Mouse (Mus musculus) intestine, embryonic 14.5 days (tissue): Measurements from ENCODE around the gene Gm8300. TPM values are rescaled to one million over a fixed set of nuclear protein-coding genes. Genes with fewer than 3 reads are reported as not detected.
"Not testable (repeated sequence)": the region's sequence is repeated elsewhere in the genome, so short reads cannot be mapped to it uniquely, and the experiment has no call there.

Experiments
- ATAC-seq: fragments of 200-750 bp; cut with Nextera tagmentation; replicated peaks from 2 replicates; pipeline ENCODE4 v1.8.0; 2017; ENCODE audit warnings: low read depth, moderate number of reproducible peaks, moderate TSS enrichment, moderate library complexity; ENCODE audit not compliant: low FRiP score, low TSS enrichment
- DNase-seq: peaks from one replicate; pipeline ENCODE4 v3.0.0-alpha.2; 2018; ENCODE audit warnings: low spot score
- H3K27ac ChIP-seq: fragments of 300-500 bp; sonication (generic); 2 replicates; pipeline ENCODE4 v1.5.1; 2014; ENCODE audit warnings: low read depth, mild to moderate bottlenecking, control low read depth
- H3K27me3 ChIP-seq: fragments of 300-500 bp; sonication (generic); replicated peaks from 2 replicates; pipeline ENCODE4 v1.6.1; 2014; ENCODE audit warnings: low read length, control low read depth; ENCODE audit not compliant: control insufficient read depth, insufficient read depth
- H3K36me3 ChIP-seq: fragments of 300-500 bp; sonication (generic); 2 replicates; pipeline ENCODE4 v1.6.1; 2014; ENCODE audit warnings: low read length, control low read depth; ENCODE audit not compliant: control insufficient read depth, insufficient read depth
- H3K4me1 ChIP-seq: fragments of 300-500 bp; sonication (generic); replicated peaks from 2 replicates; pipeline ENCODE4 v1.6.1; 2014; ENCODE audit warnings: low read length, control low read depth, mixed read lengths; ENCODE audit not compliant: control insufficient read depth, insufficient read depth
- H3K4me2 ChIP-seq: fragments of 300-500 bp; sonication (generic); 2 replicates; pipeline ENCODE4 v1.6.1; 2014; ENCODE audit warnings: low read length
- H3K4me3 ChIP-seq: fragments of 300-500 bp; sonication (generic); 2 replicates; pipeline ENCODE4 v1.5.1; 2014; ENCODE audit warnings: low read depth, low read length, control low read depth, mixed read lengths
- H3K9ac ChIP-seq: fragments of 300-500 bp; sonication (generic); 2 replicates; pipeline ENCODE4 v1.6.1; 2014; ENCODE audit warnings: mild to moderate bottlenecking, low read length
- H3K9me3 ChIP-seq: fragments of 300-500 bp; sonication (generic); 2 replicates; pipeline ENCODE4 v1.6.1; 2016; ENCODE audit warnings: low read length, control low read depth; ENCODE audit not compliant: control insufficient read depth
- WGBS: fragments of 180-500 bp; shearing (Covaris S2); extraction: QIAGEN DNeasy Blood & Tissue Kit; methylation state at CpG from one replicate; pipeline ENCODE4 v1.1.7; 2014; 5-methylcytosine and 5-hydroxymethylcytosine counted together
- polyA plus RNA-seq: library from polyadenylated mRNA; unstranded; fragments of >200 nt; fragmentation: Nextera tagmentation; extraction: Ambion mirVana; gene quantifications from 2 replicates; pipeline ENCODE4 v1.2.1, GENCODE M21; 2014

The Gm8300 gene
- polyA plus RNA-seq = not detected in 2 replicates

DNA sequence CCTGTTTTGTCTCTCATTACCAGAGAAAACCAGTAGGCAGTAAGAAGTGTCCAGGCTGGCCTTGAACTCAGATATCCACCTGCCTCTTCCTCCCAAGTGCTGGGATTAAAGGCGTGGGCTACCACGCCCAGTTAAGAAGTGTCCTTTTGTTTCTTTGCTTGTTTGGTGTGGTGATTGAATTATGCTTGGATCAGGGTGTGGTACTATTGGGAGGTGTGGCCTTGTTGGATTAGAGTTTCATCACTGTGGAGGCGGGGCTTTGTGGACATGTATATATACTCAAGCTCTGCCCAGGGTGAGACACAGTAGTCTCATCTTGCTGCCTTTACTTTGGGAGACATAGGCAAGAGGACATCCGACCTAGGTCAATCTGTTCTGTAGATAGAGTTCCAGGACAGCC lies at the start of gene Gm8300:
Gene Gm8300 (plus strand): TSS at position 301 of the 400 bp plus-strand sequence.
- ATAC-seq, H3K27ac ChIP-seq, H3K36me3 ChIP-seq, DNase-seq, H3K4me2 ChIP-seq, H3K9ac ChIP-seq, H3K4me1 ChIP-seq, H3K27me3 ChIP-seq, H3K4me3 ChIP-seq, H3K9me3 ChIP-seq: not testable (repeated sequence)
- WGBS = 88% methylated on average over 4 of the region's 4 CpGs

DNA sequence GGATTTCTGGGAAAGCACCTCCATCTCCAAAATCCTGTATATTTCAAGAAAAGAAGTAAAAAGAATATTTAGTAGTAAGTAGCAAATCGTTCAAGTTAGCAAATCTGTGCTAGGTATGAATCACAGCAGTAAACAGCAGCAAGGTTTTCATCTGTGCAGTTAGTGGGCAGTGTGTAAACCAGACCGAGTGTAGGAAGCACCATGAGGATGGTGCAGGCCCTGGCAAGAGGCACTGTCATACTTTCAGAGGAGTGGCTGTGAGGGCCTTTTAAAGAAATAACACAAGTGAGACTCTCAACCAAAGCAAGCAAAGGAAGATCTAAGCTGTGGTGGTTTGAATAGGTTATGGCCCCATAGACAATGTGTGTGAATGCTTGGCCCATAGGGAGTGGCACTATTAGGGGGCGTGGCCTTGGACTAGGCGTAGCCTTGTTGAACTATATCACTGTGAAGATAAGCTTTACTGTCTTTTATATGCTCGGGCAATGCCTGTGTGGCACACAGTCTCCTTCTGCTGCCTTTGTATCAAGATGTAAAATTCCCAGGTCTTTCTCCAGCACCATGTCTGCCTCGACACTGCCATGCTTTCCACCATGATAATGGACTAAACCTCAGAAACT lies 49.3 kb upstream of the Gm8300 start:
- Histone ChIP-seq H3K4me3 (no peak overlapping the region), H3K9ac (no peak overlapping the region), H3K4me2 (no peak overlapping the region), H3K27me3 (no peaks in the 10 kb centered on the region), H3K36me3 (peaks cover 80% of the 10 kb centered on the region), H3K9me3 (no peaks in the 10 kb centered on the region), H3K27ac (no peak overlapping the region), H3K4me1 (no peaks in the 10 kb centered on the region)
- no peak for DNase-seq
- peak; percentile 82 for ATAC-seq
- WGBS = 76% methylated on average over 6 of the region's 6 CpGs

DNA sequence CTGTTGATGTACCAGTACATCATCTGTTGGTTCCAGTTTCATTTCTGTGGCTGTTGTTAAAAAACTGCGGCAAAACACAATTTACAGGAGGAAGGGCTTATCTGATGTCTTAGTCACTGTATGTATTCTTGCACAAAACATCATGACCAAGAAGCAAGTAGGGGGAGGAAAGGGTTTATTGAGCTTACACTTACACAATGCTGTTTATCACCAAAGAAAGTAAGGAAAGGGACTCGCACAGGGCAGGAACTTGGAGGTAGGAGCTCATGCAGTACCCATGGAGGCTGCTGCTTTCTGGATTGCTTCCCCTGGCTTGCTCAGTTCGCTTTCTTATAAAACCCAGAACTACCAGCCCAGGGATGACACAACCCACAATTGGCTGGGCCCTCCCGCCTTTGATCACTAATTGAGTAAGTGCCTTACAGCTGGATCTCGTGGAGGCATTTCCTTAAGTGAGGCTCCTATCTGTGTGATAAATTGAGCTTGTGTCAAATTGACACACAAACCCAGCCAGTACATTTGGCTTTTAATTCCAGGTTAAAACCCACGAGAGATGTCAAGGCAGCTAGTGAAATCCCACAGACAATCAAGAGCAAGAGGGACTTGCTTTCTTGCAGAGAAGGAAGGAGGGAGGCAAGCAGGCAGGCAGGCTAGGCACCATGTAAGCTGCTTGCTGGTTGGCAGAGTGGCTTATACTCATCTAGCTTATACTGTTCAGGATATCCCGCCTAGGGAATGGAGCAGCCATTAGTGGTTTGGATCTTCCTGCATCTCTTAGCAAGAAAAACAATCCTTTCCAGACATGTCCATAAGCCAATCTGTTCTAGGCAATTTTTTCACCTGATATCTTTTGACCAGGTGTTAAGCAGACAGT lies 43.6 kb upstream of the Gm8300 start:
- ATAC-seq (no peak), DNase-seq (peak; percentile 53)

DNA sequence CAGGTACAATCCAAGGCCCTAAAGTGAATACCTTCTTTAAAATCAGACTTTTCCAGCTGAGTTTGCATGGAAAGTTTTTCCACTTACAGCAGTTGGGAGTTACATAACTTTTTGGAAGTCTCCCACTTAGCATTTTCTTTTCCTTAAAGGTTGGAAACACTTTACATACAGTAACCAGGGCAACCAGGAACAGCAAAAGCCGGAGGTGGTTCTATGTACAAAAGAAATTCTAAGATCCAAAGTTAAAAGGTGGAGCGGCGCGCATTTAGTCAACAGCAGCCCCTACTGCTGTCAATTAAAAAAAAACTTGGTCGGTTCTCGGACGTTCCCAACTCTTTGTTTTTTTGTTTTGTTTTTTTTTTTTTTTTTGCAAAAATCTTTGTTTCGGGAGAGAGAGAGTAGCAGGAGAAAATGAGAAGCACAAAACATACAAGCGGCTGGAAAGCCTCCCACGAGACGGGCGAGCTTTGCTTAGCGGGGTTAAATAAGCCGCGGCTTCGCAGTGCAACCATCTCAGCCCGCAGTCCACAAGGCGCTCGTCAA lies 42.6 kb upstream of the Gm8300 start:
- Histone ChIP-seq H3K4me2 (peak overlapping the region; percentile 79), H3K36me3 (peaks cover 25% of the 10 kb centered on the region), H3K9me3 (no peaks in the 10 kb centered on the region), H3K27me3 (no peaks in the 10 kb centered on the region), H3K4me3 (peak overlapping the region; percentile 84), H3K4me1 (peaks cover 7% of the 10 kb centered on the region), H3K27ac (peak overlapping the region; percentile 83), H3K9ac (peak overlapping the region; percentile 97)
- no peak for DNase-seq
- WGBS = under 1% methylated on average over 19 of the region's 19 CpGs
- no peak for ATAC-seq

More for the DNA sequence above, 43.6 kb upstream of the Gm8300 start:
- no peaks in the 10 kb centered on the region for H3K27me3 ChIP-seq
- peak overlapping the region; percentile 79 for H3K4me2 ChIP-seq
- peak overlapping the region; percentile 97 for H3K9ac ChIP-seq
- H3K9me3 ChIP-seq = no peaks in the 10 kb centered on the region
- no peak overlapping the region for H3K27ac ChIP-seq
- peak overlapping the region; percentile 84 for H3K4me3 ChIP-seq
- peaks cover 7% of the 10 kb centered on the region for H3K4me1 ChIP-seq
- 55% methylated on average over 7 of the region's 7 CpGs for WGBS
- peaks cover 30% of the 10 kb centered on the region for H3K36me3 ChIP-seq

DNA sequence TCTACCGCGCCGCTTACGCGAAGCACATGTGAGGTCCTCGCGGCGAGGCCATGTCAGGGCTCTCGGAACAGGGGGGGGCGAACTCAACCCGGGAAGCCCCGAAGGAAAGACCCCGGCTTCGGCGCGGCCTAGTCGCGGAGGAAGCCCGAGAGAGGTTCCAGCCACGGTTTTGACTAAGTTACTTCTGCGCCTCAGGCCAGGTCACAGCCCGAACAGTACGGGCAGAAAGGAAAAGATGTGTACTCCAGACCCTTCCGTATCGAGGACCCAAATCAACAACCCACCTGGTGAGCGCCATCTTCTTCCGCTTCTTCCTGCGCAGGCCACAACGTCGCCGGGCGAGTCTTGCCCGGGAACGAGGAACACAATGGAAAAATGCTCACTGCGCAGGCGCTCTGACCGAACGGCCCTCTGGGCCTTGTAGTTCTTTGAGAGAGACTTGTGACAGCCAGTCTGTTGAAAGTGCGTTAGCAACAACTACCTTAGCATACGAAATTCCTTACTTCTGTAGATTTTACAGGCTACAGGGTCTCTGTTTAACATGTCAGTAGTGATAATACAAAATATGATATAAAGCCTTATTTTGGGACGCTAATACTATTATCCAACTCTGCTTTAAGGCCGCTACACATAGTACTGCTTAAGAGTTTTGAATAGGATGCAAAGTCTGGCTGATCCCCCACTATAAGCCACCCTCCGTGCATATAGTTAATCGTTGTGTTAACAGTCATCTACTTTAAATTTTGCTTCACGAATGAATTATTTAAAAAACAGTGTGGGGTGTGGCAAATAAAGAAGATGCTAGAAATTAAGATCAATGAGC lies 41.9 kb upstream of the Gm8300 start, which contains the start of gene Snw1:
Gene Snw1 (minus strand): TSS at position 311 of the 823 bp plus-strand sequence.
- peak within 1 kb of the TSS; percentile 97 for H3K9ac ChIP-seq
- DNase-seq = peak; percentile 94
- WGBS = 3% methylated on average over 45 of the region's 45 CpGs
- H3K27ac ChIP-seq = peak within 1 kb of the TSS; percentile 83
- no peaks in the 10 kb centered on the region for H3K27me3 ChIP-seq
- peak within 1 kb of the TSS; percentile 79 for H3K4me2 ChIP-seq
- peak; percentile 92 for ATAC-seq
- H3K9me3 ChIP-seq = no peaks in the 10 kb centered on the region
- peaks cover 18% of the 10 kb centered on the region for H3K36me3 ChIP-seq
- H3K4me3 ChIP-seq = peak within 1 kb of the TSS; percentile 84
- H3K4me1 ChIP-seq = peaks cover 7% of the 10 kb centered on the region

DNA sequence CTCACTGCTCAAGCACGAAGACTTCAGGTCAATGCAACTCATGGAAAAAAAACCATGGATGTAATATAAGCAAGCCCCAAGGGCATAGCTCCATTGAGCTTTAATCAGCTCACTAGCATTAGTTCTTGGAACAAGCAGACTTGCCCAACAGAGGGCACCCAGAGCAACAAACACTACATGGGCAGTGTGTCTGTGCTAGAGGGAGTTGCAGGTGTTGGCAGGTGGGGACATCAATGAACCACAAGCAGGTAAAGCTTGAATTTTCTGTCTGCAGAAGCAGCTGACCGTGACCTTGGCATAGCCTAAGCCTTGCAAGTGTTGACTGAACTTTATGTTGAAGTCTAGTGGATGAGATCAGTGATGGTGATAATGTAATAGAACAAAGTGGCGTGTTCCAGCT lies 39.4 kb upstream of the Gm8300 start:
- Histone ChIP-seq H3K9me3 (no peaks in the 10 kb centered on the region), H3K36me3 (0 out of 2 replicates have a peak, but pooled peaks cover 4% of the 10 kb centered on the region), H3K4me2 (no peak overlapping the region), H3K4me3 (no peak overlapping the region), H3K27me3 (no peaks in the 10 kb centered on the region), H3K9ac (no peak overlapping the region), H3K4me1 (peaks cover 7% of the 10 kb centered on the region), H3K27ac (no peak overlapping the region)
- no peak for DNase-seq
- no peak for ATAC-seq
- WGBS = 78% methylated on average over 3 of the region's 3 CpGs

DNA sequence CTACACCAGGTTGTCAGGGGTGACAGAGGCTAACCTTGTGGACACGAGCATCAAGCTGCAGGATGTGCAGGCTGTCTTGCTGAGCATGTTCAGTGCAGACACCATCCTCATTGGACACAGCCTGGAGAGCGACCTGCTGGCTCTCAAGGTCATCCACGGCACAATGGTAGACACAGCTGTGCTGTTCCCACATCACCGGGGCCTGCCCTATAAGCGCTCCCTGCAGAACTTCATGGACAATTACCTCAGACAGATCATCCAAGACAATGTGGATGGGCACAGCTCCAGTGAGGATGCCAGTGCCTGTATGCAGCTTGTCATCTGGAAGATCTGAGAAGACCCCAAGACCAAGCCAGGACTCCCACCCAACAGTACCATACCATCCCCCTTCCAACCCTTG lies 31.6 kb upstream of the Gm8300 start:
- not testable (repeated sequence) for H3K4me2 ChIP-seq, H3K4me3 ChIP-seq, H3K9ac ChIP-seq, H3K27ac ChIP-seq, H3K36me3 ChIP-seq, H3K9me3 ChIP-seq, H3K4me1 ChIP-seq, ATAC-seq, DNase-seq, H3K27me3 ChIP-seq
- WGBS = 90% methylated on average over 5 of the region's 5 CpGs

DNA sequence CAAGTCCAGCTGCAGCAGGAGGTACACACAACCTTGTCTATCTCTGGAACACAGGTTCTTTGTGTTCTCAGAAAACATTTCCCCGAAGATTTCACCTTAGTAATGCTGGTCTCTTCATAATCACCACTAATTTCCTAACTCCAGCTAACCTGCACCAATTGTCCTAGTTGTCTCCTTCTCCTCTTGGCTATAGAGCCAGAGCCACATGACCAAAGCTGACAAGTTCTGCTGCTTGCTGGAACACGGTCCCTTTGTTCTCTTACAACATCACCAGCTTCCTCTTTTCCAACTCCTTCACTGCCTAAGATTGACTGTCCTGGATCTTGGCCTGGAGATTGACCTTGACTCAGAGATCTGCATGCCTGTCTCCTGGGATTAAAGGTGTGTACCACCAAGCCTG lies 25.4 kb upstream of the Gm8300 start:
- H3K4me2 ChIP-seq, H3K4me3 ChIP-seq, H3K27ac ChIP-seq, H3K36me3 ChIP-seq, DNase-seq, H3K9ac ChIP-seq, ATAC-seq, H3K9me3 ChIP-seq, H3K27me3 ChIP-seq, H3K4me1 ChIP-seq: not testable (repeated sequence)
- 78% methylated on average over 2 of the region's 2 CpGs for WGBS
